Mouse (Mus musculus): Measurements from ENCODE around the gene Ppp1r15b. TPM values are rescaled to one million over a fixed set of nuclear protein-coding genes. Genes with fewer than 3 reads are reported as not detected.

The Ppp1r15b gene
- total RNA-seq, 2 experiments from 2014 or later, result 28.6 to 36.3 TPM

DNA sequence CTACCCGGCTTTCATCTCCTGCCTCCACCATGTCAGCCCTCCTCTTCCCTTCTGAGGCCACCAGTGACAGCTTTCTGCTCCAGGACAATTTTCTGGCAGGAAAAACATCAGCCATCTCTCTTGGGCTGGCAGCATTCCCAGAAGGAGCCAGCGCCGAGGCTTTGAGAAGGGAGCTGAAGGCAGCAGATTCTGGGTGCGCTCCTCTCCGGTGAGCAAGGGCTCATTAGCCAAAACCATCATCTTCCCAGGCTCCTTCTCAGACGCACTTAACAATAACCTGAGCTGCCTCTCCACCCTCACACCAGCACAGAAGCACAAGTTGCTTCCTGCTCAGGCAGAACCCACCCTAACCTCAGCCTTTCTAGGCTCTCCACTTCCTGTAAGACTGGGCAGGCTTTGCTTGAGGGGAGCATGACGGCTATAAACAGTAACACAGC, 28.2 kb downstream of the Ppp1r15b start:
- DNase-seq, result no peak

DNA sequence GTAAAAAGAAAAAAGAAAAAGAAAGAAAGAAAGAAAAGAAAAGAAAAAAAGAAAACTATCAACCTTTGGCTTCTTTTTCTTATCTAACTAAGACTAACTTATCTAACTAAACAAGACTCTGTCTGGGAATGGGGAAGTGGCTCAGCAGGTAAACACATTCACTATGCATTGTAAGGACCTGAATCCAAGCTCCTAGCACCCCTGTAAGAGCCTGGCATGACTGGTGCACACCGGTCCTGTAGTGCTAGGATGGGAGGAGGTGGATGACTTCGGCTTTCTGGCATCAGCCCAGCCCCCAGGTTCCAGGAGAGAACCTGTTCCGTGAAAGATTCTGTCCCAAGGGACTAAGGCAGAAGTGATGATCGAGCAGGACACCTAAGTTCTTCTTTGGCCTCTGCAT, 30.6 kb downstream of the Ppp1r15b start:
- DNase-seq, result no peak

DNA sequence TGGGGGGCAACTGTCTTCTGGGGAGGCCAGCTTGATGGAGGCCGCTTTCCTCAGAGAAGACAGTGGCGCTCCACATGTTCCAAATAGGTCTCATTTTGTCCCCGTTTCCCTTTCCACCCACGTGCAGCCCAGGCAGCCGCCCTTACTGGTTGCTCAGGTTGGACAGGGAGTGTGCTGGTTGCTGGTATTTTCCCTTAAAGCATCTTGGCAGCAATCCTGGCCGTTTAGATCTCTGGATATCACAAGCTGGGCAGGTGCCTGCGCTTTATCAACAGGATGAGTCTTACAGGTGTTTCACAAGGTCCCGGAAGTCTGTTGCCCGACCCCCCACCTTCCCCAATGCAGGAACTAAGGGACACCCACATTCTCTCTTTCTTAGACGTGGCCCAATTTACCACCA, 31.1 kb downstream of the Ppp1r15b start:
- no peak for DNase-seq

DNA sequence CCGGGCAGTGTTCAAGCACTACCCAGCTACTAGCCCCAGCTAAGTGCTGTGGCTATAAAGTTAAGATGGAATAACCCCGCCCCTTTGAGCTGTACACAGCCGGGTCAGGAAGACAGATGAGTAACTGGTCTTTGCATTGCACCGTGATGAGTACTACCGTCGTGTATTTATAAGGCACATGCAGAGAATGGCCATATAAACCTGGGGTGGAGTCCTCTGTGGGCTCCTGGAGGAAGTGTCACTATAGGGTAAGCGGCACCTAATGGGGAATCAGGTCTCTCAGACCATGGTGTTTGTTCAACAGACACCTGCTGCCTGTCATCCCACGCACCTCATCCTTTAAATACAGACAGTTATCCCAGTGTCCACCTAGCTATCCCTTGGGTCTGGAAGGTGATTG, 32.0 kb downstream of the Ppp1r15b start:
- no peak for DNase-seq

DNA sequence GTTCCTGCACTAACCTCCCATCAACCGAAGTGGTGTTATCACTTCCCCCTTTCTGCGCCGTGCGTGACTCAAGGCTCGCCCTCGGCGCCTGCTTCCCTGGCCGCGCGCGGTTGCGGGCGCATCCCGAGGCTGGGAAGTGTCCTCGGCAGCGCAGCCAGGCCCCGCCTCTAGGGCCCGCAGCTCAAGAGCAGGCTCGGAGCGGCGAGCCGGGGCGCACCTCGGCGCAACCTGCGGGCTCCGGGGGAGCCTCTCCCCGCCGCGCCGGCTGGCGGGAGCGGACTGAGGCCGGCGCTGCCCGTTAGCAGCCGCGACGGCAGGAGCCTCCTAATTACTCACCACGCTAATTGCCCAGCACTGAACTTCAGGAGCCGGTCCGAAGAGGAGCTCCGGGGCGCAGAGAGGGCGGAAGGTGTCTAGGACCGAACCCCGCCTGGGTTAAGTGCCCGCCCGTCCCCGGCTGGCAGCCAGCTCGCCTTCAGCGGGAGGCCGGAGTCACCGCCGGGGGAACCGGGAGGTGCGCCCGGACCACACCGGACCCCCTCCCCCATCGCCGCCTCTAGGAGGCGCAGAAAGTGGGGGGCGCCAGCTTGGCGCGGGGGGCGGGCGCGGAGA, 33.0 kb downstream of the Ppp1r15b start, which contains the start of gene Plekha6:
Plekha6 (plus strand) TSS at position 391 of the 612 bp plus-strand sequence.
- DNase-seq, result peak; percentile 40

DNA sequence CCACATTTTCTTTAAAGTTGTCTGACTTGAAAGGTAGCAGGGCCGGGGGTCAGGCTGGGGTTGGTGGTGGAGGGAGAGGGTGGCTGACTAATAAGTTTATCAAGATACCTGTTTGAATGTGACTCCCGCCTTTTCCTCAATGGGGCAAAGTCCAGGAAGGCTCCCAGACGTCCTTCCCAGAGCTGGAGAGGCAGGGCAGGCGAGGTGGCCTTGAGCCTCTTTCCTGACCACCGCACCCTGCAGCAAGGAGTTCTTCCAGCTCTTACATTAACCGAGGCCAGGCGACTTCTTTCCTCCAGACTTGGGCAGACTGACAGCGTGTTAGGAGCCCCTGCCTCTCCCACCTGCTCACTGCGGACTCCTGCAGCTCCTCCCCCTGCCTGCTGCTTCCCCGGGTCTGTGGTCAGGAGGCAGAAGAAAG, 33.7 kb downstream of the Ppp1r15b start:
- no peak for DNase-seq

DNA sequence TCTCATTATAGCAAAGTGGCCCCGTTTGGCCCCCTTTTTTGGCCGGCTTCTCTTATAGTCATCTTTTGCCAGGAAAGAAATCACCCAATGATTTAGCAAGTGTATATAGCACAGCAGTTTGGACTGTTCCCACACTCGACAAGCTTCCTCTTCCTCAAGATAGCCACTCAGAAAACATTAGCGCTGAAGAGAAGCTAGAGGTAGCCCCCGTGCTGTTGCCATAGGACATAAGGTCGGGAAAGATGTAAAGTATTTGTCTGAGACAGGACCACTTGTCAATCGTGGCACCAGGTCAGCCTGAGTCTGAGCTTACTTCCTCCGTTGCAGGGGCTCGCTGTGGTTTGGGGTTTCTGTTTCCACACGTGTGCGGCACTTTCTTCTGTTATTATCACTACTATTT, 34.2 kb downstream of the Ppp1r15b start:
- DNase-seq, result no peak

DNA sequence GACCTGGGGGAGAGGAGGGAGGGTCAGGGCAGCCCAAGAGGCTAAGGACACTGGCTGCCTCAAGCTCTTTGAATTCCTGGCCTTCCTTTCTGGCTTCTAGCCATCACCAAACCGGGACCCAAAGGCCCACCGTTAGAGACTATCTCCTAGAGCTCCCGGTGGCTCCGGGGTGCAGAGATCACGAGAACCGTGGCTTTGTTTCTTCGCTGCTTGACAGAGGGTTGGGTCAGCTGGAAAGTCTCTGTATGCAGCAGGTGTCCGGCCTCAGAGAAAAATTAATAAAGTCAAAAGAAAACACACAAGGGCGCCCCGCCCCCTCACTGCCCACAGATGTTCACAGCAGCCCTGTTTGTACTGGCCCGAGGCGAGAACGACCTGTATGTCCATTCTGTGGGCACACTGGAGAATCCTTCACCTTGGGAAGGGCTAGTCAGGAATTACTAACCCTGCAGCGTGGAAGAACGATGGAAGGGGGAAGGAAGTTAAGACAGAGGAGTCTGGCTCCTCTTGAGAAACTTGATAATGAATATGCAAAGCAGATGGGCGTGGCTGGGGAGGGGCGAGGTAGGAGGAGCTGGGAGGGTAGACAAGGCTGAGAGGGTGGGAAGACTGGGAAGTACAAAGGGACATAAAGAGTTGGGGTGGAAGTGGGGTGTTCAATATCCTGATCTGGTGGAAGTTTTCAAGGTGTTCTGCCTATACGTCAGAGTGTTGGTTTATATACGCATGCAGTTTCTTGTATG, 37.5 kb downstream of the Ppp1r15b start:
- DNase-seq, result no peak

DNA sequence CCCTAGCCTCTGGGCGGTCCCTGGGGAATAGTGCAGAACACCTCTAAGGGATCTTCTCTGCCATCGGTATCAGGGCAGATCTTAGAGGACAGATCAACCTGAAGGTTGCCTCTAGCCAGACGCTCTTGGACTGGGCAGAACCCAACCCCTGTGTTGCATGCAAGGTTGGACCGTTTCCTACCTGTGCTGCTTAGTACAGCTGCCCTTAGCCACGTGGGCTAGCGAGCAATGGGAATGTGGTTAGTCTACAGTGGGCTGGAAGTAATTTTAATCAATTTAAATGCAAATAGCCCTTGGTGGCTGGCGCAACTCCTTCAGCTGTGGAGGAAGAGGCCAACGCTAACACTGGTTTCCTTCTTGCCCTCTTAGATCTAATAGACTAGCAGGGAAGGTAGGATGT, 39.3 kb downstream of the Ppp1r15b start:
- DNase-seq, result no peak

DNA sequence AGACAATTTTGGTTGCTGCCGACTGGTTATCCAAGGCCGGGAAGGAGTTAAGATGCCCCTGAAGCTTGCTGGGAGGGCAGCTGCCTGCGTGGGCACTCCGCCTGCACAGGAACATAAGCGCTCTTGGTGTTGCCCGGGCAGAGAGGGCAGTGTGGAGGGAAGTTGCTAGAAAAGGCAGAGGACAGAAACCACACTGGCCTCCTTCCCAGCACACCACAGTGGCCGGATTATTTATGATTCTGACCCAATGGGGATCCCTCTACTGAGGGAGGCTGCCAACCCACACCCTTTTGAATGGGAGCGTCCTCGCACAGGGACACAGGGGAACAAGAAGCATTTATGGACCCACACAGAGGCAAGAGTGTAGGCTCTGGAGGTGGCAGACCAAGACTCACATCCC, 40.4 kb downstream of the Ppp1r15b start:
- DNase-seq, result no peak

DNA sequence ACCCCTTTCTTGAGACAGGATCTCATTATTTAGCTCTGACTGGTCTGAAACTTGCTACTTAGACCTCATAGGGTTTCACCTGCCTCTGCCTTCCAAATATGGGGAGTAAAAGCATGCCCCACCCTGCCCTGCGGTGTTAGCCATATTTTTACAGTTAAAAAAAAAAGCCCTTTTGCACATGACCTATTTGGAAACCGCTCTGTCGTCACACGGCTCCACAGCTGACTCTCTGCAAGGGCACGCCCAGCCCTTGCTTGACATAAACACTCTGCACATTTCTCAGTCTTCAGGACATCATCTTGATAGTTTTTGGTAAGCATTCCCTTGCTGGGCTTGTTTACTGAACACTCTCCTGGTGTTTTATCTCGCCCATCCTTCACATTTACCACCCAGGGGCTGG, 44.2 kb downstream of the Ppp1r15b start:
- DNase-seq, result no peak

DNA sequence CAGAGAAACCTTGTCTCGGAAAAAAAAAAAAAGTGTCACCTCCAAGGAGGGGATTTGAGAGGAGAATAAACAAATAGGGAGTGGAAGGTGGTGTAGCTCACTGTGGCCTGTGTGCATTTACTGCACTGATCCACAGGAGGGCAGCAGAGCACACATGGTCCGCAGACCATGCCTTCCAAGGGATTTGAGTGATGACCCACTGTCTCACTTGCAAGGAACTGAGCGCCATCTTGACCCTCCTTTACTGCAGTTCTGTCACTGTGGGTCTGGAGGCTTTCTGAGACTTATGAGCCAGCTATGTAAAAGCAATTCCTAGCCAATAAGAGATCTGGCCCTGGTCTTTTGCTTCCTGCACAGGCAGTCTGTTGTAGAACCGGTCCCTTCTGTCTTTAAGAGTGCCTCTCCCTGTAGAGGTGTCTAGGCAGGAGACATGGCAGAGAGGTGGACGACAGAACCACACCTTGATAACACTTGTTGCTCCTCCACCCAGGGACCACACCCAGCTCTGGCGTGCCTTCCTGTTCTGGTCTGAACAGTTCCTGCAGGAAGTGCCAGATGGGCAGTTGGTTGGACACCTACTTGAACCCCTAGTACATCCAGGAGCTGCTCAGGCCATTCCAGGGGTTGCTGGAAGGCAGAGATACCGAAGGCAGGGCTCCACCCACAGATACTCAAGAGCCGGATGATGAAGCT, 46.7 kb downstream of the Ppp1r15b start:
- peak; percentile 65 for DNase-seq

DNA sequence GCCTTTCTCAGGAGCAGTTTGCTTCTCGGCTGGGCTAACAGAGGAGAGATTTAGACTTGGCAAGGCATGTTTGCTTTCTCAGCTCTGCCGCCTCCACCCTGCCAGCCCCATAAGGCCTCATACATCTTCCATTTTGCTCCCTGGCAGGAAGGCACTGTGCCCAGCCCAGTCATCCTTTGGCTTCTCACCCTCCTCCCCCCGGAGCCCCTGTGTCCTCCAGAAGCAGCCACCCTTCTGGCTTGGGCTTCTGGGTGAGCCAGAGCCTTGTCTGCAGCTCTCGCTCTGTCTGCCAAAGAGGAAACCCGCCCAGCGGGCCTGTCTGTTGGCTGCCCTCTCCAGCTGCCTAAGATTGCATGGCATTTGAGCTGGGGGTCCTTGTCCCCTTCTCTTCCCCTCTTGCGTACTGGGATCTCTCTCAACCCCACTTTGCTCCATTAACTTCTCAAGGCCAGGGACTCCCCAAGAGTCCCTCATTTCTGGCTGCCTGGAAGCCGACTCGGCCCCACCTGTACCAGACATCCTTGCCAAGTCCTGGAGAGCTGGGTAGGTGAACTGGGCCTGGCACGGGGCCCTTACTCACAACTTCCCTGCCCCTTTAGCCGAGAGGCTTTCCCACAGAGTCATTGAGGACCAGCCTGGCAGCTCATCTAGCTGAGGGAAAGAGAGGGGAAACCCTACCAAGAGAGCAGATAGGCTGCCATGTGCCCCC, 47.9 kb downstream of the Ppp1r15b start:
- DNase-seq, result no peak

DNA sequence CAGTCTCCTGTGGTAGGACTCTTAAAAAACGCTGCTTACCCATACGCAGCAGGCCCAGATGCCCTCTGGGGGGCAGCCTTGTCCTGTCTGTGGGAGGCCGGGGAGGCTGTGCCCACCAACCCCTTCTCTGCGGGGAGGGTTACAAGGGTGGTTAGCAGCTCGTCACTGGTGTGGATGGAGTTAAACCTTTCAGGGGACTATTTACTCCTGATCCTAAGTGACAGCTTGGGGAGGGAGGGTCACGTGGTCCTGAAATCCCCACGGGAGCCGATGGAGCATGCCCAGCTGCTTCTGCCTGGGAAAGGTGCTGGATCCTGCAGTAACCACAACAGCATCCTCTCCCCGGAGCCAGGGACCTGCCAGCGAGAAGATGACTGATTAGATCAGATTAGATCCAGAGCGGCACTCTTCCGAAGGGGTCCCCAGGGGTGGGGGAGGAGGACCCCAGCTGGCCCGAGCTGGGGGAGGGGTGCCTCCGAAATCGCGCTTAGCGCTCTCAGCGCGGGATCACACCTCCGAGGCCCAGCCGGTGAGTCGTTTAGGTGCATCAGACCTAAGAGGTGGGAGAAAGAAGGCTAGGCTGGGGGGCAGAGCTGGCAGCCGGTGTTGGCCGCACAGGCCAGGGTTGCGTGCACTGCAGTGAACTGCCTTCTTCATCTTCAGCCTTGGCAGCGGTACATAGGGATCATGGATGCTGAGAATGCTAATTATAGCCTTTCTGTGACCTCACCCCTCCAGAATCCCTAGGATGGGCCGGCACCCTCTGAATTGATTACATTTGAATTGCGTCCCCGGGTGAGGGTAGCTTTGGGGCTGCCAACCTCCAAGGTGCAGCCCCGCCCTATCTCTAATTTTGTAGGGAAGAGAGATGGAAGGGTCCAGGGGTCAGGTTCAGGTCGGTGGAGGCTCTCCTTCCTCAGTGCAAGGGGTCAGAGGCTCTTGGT, 50.4 kb downstream of the Ppp1r15b start:
- DNase-seq, result peak; percentile 74

DNA sequence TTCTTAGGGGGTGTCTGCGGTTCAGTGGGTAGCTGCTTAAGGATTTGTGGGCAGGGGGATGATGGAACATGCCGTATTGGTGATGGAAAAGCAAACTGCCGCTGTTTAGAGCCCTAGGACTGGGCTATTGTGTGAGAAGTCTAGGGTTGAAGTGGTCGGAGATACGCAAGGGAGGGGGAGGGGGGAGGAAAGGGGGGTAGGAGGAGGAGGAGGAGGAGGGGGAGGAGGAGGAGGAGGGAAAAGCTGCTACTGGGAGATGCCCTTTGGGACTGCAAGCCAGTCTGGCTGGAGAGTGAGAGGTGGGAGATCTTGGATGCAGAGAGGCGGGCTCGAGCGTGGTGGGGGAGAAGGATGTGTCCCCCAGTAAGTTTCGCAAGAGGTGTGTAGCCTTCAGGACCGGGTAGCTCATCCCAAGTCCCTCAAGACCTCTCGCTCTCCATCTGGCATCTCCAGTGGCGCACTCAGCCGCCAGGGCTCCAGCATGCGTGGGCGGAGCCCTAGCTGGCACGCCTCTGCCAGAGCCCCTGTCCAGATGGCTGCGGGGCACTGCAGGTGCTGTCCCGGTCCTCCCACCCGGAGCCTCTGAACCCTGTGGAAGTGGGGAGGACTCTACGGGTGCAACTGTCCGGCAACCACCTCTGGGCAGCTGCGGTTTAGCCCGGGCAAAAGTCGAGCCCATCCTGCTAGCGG, 51.2 kb downstream of the Ppp1r15b start:
- peak; percentile 41 for DNase-seq

DNA sequence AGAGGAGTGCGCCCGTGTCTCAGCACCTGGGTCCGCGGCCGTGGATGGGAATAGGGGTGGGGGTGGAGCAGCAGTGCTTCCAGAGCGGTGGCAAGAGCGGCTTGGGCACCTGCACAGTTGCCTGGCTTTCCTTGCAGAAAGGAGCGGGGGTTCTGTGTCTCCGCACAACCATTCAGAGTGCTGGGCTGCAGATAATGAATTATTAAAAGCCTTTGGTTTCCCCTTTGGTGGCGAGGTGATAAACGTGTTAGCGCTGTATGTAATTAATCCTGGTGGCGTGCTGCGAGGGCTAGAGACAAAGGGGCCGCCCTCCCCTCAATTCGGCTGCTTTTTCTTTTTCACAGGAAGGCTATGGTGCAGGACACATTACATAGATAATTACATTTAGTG, 51.8 kb downstream of the Ppp1r15b start:
- DNase-seq, result no peak

DNA sequence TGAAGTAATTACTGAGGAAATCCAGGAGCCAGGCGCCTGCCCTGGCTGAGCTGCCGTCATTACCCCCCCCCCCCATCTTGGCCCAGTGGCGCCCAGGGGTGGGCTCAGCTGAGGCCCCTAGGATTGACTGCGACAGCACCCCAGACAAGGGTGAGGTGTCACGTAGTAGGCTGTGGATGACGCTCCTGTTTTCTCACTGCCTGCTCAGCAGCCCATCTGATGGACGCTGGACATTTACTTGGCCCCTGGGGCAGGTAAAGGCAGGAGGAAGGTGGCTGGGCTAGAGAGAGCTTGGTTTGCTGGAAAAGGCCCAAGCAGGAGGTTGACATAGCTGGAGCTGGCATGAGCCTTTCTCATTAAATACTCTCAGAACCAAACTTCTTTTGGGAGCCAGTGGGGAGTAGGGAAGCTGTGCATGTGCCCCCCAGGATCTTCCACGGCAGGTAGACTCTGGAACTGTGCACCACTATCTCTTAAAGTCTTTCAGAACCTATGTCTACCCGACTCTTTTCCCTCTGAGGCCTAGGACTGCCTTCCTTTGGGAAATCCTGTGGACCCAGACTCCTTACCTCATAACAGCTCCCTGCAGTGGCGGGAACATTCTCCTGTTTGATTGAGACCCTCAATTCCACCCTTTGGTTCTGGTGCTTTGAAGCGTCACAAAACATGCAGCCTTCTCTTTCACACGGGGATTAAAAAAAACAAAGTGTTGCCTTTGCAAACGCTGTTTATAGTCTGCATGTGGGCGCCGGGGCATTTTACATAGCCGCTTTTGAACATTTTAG, 52.4 kb downstream of the Ppp1r15b start:
- no peak for DNase-seq

DNA sequence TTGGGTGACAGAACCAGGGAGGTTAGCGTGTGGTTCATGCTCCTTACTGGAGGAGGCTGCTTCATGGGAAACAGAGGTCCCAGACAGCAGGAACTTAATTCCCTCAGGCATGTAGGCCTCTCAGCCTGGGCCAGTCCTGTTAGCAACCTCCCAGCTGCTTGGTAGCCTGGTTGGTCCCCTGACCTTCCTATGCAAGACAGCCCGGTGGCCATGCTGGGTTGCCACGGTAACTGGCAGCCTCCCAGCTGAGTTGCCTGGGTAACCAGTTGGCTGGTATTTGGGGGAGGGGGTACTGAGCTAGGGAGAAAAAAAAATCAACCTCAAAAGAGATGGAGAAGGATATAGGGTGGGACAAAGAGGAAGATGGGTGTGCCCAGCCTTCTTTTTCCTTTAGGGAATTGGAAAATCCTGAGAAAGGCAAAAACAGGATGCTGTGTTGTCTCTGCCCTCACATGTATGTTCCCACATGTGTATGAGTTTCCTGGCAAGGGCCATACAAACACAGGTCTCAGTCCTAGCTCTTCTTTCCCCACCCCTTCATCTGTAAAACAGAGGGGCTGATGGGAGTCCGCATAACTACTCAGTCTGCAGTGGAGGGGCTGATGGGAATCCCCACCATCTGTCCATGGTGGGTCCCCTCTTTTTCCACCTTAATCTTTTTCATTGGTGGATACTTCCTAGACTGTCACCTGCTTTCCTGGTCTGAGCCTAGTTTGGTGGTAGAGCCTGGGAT, 57.2 kb downstream of the Ppp1r15b start:
- DNase-seq, result no peak

DNA sequence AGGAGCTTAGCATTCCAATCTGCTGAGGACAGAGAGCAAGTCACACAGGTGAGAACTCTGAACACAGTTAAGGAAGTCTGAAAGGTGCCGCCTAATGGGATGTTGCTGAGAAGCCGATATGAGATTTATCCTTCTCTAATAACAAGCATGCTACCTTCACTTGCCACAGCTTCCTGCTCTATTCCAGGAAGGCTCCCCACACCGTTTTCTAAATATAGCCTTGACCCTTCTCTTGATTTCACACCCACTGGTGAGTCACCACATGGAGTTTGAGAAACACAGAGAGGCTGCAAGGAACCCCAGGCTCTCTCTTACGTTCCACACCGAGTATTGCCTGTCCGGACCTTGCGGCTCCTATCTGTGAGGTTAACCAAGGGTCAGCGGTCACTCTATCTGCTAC, 57.8 kb downstream of the Ppp1r15b start:
- no peak for DNase-seq
